Mouse (Mus musculus): ENCODE data around the gene Cyp2f2.

The Cyp2f2 gene

GRCm38 (mm10) chr7:27153205-27153764 lies 33.6 kb downstream of the Cyp2f2 start, which contains the start of gene Cyp2t4:
Gene Cyp2t4 (plus strand): TSS chr7:27153714.
- no peak for DNase-seq (ENCODE audit: low spot score in 2 of 2)

- no peak for DNase-seq (ENCODE audit: low spot score in 2 of 2)
Measured at GRCm38 (mm10) chr7:27156005-27156404, 36.3 kb downstream of the Cyp2f2 start.

GRCm38 (mm10) chr7:27158171-27158570 lies 38.5 kb downstream of the Cyp2f2 start:
- DNase-seq (ENCODE audit: low spot score in 2 of 2): no peak

GRCm38 (mm10) chr7:27159256-27159655 lies 39.5 kb downstream of the Cyp2f2 start:
- no peak for DNase-seq (ENCODE audit: low spot score in 2 of 2)

- DNase-seq (ENCODE audit: low spot score in 2 of 2): peak; percentile 78 to 87
Measured at GRCm38 (mm10) chr7:27159882-27160281, 40.2 kb downstream of the Cyp2f2 start.

- no peak for DNase-seq (ENCODE audit: low spot score in 2 of 2)
Measured at GRCm38 (mm10) chr7:27160921-27161320, 41.2 kb downstream of the Cyp2f2 start.

- no peak for DNase-seq (ENCODE audit: low spot score in 2 of 2)
Measured at GRCm38 (mm10) chr7:27161744-27162143, 42.0 kb downstream of the Cyp2f2 start.

- no peak for DNase-seq (ENCODE audit: low spot score in 2 of 2)
Measured at GRCm38 (mm10) chr7:27162780-27163449, 43.2 kb downstream of the Cyp2f2 start.

GRCm38 (mm10) chr7:27163450-27163805 lies 43.7 kb downstream of the Cyp2f2 start:
- DNase-seq (ENCODE audit: low spot score in 2 of 2): no peak

- no peak for DNase-seq (ENCODE audit: low spot score in 2 of 2)
Measured at GRCm38 (mm10) chr7:27164112-27164947, 44.6 kb downstream of the Cyp2f2 start.

- DNase-seq (ENCODE audit: low spot score in 2 of 2): no peak
Measured at GRCm38 (mm10) chr7:27165007-27165655, 45.4 kb downstream of the Cyp2f2 start.

- no peak for DNase-seq (ENCODE audit: low spot score in 2 of 2)
Measured at GRCm38 (mm10) chr7:27165696-27166095, 46.0 kb downstream of the Cyp2f2 start.

- DNase-seq (ENCODE audit: low spot score in 2 of 2): peak; percentile 80 to 84
Measured at GRCm38 (mm10) chr7:27166229-27166613, 46.5 kb downstream of the Cyp2f2 start.

- peak; percentile 93 to 96 for DNase-seq (ENCODE audit: low spot score in 2 of 2)
Measured at GRCm38 (mm10) chr7:27166614-27167474, 47.1 kb downstream of the Cyp2f2 start, which contains the start of gene Egln2. Gene Egln2 (minus strand): TSS chr7:27166802.

GRCm38 (mm10) chr7:27167475-27168094 lies 47.9 kb downstream of the Cyp2f2 start:
- DNase-seq (ENCODE audit: low spot score in 2 of 2): no peak

- DNase-seq (ENCODE audit: low spot score in 2 of 2): no peak
Measured at GRCm38 (mm10) chr7:27168371-27168770, 48.7 kb downstream of the Cyp2f2 start.

GRCm38 (mm10) chr7:27170981-27171380 lies 51.3 kb downstream of the Cyp2f2 start:
- no peak for DNase-seq (ENCODE audit: low spot score in 2 of 2)

GRCm38 (mm10) chr7:27174496-27174895 lies 54.8 kb downstream of the Cyp2f2 start:
- no peak for DNase-seq (ENCODE audit: low spot score in 2 of 2)

- no peak for DNase-seq (ENCODE audit: low spot score in 2 of 2)
Measured at GRCm38 (mm10) chr7:27174896-27175295, 55.2 kb downstream of the Cyp2f2 start.

GRCm38 (mm10) chr7:27177942-27178323 lies 58.2 kb downstream of the Cyp2f2 start:
- DNase-seq (ENCODE audit: low spot score in 2 of 2): no peak
